Mouse (Mus musculus) activated CD4-positive, CD25-positive, alpha-beta regulatory T cell (primary cell): ENCODE results near the gene Clk1. TPM values are rescaled to one million over a fixed set of nuclear protein-coding genes. Genes with fewer than 3 reads are reported as not detected.

ENCODE experiments used
- polyA plus RNA-seq, 2 experiments: library from polyadenylated mRNA; unstranded; fragments of 100-300 nt; shearing (Covaris generic); gene quantifications; one replicate each; pipeline ENCODE4 v1.2.1; 2017

The Clk1 gene
- 100 to 1,000 TPM; 311 to 364 TPM for polyA plus RNA-seq

GRCm38 (mm10) chr1:58423371-58424248, at the start of gene Clk1:
TSS of gene Clk1 (minus strand) at chr1:58424066.

DNA sequence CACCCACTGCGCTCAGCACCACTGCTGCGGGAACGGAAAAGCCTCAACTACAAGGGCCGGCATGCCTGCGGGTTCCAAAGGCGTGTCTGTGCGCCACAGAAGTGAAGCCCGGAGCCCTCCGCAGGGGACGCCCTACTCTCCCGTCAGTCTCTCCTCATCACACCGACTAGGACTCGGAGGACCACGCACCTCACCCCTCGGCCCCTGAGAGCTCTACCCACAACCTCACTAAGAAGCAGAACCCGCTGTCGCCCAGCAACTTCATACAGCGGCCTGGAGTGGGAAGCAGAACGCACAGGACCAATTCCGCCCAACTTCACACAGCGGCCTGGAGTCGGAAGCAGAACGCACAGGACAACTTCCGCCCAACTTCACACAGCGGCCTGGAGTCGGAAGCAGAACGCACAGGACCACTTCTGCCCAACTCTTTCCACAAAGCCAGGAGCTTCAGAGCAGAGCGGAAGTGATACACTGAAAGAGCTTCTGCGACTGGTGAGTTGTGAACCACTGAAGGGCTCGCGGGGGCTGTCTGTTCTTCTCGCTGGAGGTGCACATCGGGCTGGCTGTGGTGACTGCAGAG, 21.4 kb upstream of the Clk1 start, which contains the start of the genes Nif3l1 and Ppil3:
Nif3l1 (plus strand) TSS at position 9 of the 580 bp plus-strand sequence.
Ppil3 (minus strand) TSS at position 344 of the 580 bp plus-strand sequence.

DNA sequence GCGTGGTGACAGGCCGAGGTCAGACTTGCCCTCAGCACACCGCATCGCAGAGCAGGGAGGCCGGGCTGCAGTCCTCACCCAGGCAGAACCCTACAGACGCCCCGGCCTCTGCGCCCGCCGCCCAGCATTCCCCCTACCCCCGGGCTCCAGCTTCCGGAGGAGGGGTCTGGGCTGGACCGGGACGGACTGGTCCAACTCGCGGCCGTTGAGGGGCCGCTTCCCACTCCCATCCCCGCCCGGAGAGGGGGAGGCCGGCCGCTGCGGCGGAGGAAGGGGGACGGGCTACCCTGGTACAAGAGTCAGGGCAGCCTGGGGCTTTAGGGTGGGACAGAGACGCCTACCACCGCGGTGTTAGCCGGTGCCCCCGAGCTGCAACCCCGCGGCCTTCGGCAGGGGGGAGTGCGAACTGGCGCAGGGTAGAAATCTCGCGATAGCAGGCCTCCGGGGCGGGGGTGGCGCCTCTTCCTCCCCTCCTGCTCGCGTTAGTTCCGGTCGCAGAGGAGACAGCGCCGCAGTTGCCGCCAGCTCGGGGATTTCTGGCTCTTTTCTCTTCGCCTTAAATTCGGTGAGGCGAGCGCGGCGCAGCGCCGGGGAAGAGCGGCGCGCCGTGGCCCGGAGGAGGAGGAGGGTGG, 31.1 kb downstream of the Clk1 start, which contains the start of gene Bzw1:
Bzw1 (plus strand) TSS at position 247 of the 632 bp plus-strand sequence.

Other genes starting within 250 kb of the Clk1 start
- gene Aox4, start 213.7 kb downstream of the Clk1 start, polyA plus RNA-seq: under 1 TPM in 1 of 2 experiments, not detected in 1; 0.33 TPM
- gene Aox2, start 145.7 kb downstream of the Clk1 start, polyA plus RNA-seq: under 1 TPM in 1 of 2 experiments, not detected in 1; 0.04 TPM
- 100 to 1,000 TPM; 368 to 421 TPM for gene Bzw1, start 31.2 kb downstream of the Clk1 start, polyA plus RNA-seq
- 10 to 100 TPM; 35.9 to 36.3 TPM for gene Nif3l1, start 21.1 kb upstream of the Clk1 start, polyA plus RNA-seq
- gene Ppil3, start 21.4 kb upstream of the Clk1 start, polyA plus RNA-seq: 10 to 100 TPM; 56.9 to 69.5 TPM
- gene Orc2, start 81.0 kb upstream of the Clk1 start, polyA plus RNA-seq: 10 to 100 TPM; 15.0 to 37.5 TPM
- gene Fam126b, start 162.3 kb upstream of the Clk1 start, polyA plus RNA-seq: 1 to 10 TPM; 6.8 to 9.0 TPM
- gene Ndufb3, start 162.3 kb upstream of the Clk1 start, polyA plus RNA-seq: 100 to 1,000 TPM; 126 to 149 TPM